Mouse (Mus musculus): ENCODE results near the gene Olfr1317.

Olfr1317 gene

GRCm38 (mm10) chr2:112140029-112140428, at the start of gene Olfr1317:
Gene Olfr1317, plus strand, starts transcription at chr2:112140329.
- no peak for DNase-seq (ENCODE audit: low spot score in 2 of 2)

GRCm38 (mm10) chr2:112096681-112097080, 43.4 kb upstream of the Olfr1317 start, which contains the start of gene Olfr1314:
Gene Olfr1314, minus strand, starts transcription at chr2:112096781.
- DNase-seq (ENCODE audit: low spot score in 2 of 2): no peak

- DNase-seq (ENCODE audit: low spot score in 2 of 2): no peak
Observed at GRCm38 (mm10) chr2:112115340-112115739, 24.8 kb upstream of the Olfr1317 start, which contains the start of gene Olfr1315-ps1. Gene Olfr1315-ps1, minus strand, starts transcription at chr2:112115440.

- no peak for DNase-seq (ENCODE audit: low spot score in 2 of 2)
Observed at GRCm38 (mm10) chr2:112134877-112135276, 5.3 kb upstream of the Olfr1317 start, which contains the start of gene Olfr1316. Gene Olfr1316, minus strand, starts transcription at chr2:112134977.

GRCm38 (mm10) chr2:112153898-112154297, 13.8 kb downstream of the Olfr1317 start, which contains the start of gene Olfr1318:
Gene Olfr1318, plus strand, starts transcription at chr2:112154198.
- DNase-seq (ENCODE audit: low spot score in 2 of 2): no peak

Data from right cerebral cortex, postnatal 36 days (tissue).